Mouse (Mus musculus): ENCODE measurements around the gene Tubgcp5. TPM values are rescaled to one million over a fixed set of nuclear protein-coding genes. Genes with fewer than 3 reads are reported as not detected.

Tubgcp5 gene
- polyA plus RNA-seq (2014; fragmentation: Illumina TruSeq; extraction: RNeasy Lipid Tissue Mini Kit (QIAGEN cat#74804); ENCODE audit: low read depth, low replicate concordance), result 40.4 TPM

DNA sequence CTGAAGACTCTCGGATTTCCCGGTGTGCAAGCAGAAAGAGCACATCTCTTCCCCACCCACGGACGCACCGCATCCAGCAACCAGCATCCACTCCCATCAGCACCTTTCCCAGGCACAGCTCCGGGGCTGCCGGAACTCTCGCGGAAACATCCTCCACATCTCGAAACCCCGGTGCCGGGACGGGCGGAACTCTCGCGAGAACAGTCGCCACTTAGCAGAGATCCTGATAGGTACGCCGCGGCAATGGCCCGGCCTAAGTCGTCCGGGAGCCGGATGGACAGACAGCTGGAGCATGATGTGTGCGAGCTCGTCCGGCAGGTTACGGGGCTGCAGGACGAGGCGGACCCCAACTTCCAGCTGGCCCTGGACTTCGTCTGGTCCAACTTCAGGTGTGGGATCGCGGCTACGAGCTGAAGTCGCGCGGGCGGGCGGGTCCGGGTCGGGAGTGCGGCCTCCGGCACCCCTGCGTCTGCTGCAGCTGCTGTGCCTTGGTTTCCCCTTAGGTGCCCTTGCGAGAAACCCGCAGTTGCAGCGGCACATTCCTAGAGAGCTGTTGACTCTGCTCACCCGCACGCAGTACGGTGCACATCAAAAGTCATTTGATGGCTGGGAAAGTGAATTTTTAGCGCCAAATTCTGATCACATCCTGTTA lies at the start of gene Tubgcp5:
Tubgcp5 (plus strand) TSS at position 203 of the 652 bp plus-strand sequence.

DNA sequence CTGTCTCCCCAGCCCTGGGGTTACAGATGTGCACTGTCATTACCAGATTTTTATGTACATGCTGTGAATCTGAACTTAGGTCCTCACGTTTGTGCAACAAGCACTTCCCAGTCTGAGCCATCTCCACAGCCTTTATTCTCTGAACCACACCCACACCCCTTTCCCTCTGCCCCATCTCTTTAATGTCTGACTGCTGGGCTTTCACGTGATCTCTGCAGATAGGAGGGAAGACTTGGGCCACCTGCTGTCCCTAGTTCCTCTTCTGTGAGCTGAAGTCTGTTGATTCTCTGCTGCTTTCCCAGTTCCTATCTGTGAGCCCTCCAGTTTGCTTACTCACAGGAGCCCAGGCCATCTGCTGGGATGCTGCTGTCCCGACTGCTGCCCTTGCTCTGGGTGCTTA lies 26.0 kb upstream of the Tubgcp5 start, which contains the start of gene Siglech:
Siglech (plus strand) TSS at position 253 of the 400 bp plus-strand sequence.

DNA sequence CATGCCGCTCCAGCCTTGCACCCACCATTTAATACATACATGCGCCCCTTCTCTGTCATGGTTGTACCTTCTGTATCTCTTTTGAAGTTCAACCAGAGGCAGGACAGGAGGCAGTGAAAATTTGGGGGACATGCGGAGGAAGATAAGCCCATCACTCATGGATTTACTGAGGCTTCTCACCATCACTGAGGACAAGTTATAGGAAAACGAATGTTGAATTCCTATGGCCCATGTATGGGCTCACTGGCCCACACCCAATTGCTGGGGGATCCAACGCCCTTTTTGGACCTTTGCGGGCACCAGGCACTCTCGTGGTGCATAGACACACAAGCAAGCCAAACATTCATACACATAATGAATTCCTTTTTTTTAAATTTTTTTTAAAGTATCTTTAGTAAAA lies 47.5 kb downstream of the Tubgcp5 start, which contains the start of gene Cyfip1:
Cyfip1 (plus strand) TSS at position 301 of the 400 bp plus-strand sequence.

Other genes starting within 250 kb of the Tubgcp5 start
- gene Siglech, start 26.0 kb upstream of the Tubgcp5 start, polyA plus RNA-seq (2014; fragmentation: Illumina TruSeq; extraction: RNeasy Lipid Tissue Mini Kit (QIAGEN cat#74804); ENCODE audit: low read depth, low replicate concordance), result 3.7 TPM
- 63.5 TPM for gene Cyfip1, start 47.6 kb downstream of the Tubgcp5 start, polyA plus RNA-seq (2014; fragmentation: Illumina TruSeq; extraction: RNeasy Lipid Tissue Mini Kit (QIAGEN cat#74804); ENCODE audit: low read depth, low replicate concordance)
- 189 TPM for gene Nipa2, start 168.3 kb downstream of the Tubgcp5 start, polyA plus RNA-seq (2014; fragmentation: Illumina TruSeq; extraction: RNeasy Lipid Tissue Mini Kit (QIAGEN cat#74804); ENCODE audit: low read depth, low replicate concordance)
- gene Nipa1, start 225.8 kb downstream of the Tubgcp5 start, polyA plus RNA-seq (2014; fragmentation: Illumina TruSeq; extraction: RNeasy Lipid Tissue Mini Kit (QIAGEN cat#74804); ENCODE audit: low read depth, low replicate concordance), result 15.0 TPM

Data from sigmoid colon, adult 10 weeks (tissue).